Mouse (Mus musculus) layer of hippocampus, adult 9-11 months (tissue): ENCODE results near the gene Gm6710.
"Not testable (repeated sequence)": the region's sequence is repeated elsewhere in the genome, so short reads cannot be mapped to it uniquely, and the experiment has no call there.

ENCODE experiments used
- DNase-seq: peaks from one replicate; pipeline ENCODE4 v3.0.0; 2022

Gm6710 gene

GRCm38 (mm10) chr2:175869024-175869423 lies at the start of gene Gm6710:
Gene Gm6710, plus strand, starts transcription at chr2:175869219.
- DNase-seq, result not testable (repeated sequence)
